Mouse (Mus musculus) cerebellum, adult 2 months (tissue): Measurements from ENCODE around the gene Rasgef1b.
"Not testable (repeated sequence)": the region's sequence is repeated elsewhere in the genome, so short reads cannot be mapped to it uniquely, and the experiment has no call there.

ENCODE experiments used
- CTCF ChIP-seq: fragments of 200-500 bp; IDR thresholded peaks from 2 replicates; pipeline ENCODE4 v1.5.1; 2011; ENCODE audit warnings: low read depth, mild to moderate bottlenecking, control low read depth, low read length, moderate library complexity, borderline replicate concordance; ENCODE audit not compliant: insufficient read depth
- POLR2A ChIP-seq: fragments of 200-500 bp; IDR thresholded peaks from 2 replicates; pipeline ENCODE4 v1.6.1; 2011; ENCODE audit warnings: low read length, control low read depth, borderline replicate concordance; ENCODE audit not compliant: insufficient read depth

DNA sequence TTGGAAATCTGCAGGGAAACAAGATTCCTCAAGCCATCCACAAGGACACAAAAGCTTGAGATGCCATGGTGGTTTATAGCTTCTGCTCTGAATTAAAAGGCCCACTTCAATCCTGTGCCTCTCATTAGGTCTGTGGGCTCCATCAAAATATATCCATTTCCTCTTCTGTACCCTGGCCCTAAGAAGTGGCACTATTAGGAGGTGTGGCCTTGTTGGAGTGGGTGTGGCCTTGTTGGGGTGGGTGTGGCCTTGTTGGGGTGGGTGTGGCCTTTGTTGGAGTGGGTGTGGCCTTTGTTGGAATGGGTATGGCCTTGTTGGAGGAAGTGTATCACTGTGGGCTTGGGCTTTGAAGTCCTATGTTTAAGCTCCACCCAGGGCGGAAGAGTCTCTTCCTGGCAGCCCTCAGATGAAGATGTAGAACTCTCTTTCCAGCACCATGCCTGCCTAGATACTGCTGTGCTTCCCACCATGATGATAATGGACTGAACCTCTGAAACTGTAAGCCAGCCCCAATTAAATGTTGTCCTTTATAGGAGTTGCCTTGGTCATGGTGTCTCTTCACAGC is 512.2 kb downstream of the Rasgef1b start:
- TF ChIP-seq POLR2A, CTCF: not testable (repeated sequence)
